Mouse (Mus musculus) spleen, postnatal 0 days (tissue): ENCODE measurements around the gene Irx2. TPM values are rescaled to one million over a fixed set of nuclear protein-coding genes. Genes with fewer than 3 reads are reported as not detected.

Experiments
- polyA plus RNA-seq: library from polyadenylated mRNA; unstranded; fragments of >200 nt; fragmentation: Nextera tagmentation; extraction: Ambion mirVana; gene quantifications from 2 replicates; pipeline ENCODE4 v1.2.1, GENCODE M21; 2015

Gene Irx2
- not detected in 2 replicates for polyA plus RNA-seq

GRCm38 (mm10) chr13:72628462-72628916 is at the start of gene Irx2:
Irx2 (plus strand) TSS chr13:72628820.

